Mouse (Mus musculus) adipose tissue, adult 10 weeks (tissue): ENCODE data around the gene Praf2. TPM values are rescaled to one million over a fixed set of nuclear protein-coding genes. Genes with fewer than 3 reads are reported as not detected.

Source experiments
- polyA plus RNA-seq: library from polyadenylated mRNA; stranded (reverse); fragments of 350-450 nt; fragmentation: Illumina TruSeq; extraction: RNeasy Lipid Tissue Mini Kit (QIAGEN cat#74804); gene quantifications from one replicate; pipeline ENCODE4 v1.2.3, GENCODE M21; 2014; ENCODE audit warnings: low read depth, low replicate concordance

Praf2 gene
- polyA plus RNA-seq, result 12.3 TPM

DNA sequence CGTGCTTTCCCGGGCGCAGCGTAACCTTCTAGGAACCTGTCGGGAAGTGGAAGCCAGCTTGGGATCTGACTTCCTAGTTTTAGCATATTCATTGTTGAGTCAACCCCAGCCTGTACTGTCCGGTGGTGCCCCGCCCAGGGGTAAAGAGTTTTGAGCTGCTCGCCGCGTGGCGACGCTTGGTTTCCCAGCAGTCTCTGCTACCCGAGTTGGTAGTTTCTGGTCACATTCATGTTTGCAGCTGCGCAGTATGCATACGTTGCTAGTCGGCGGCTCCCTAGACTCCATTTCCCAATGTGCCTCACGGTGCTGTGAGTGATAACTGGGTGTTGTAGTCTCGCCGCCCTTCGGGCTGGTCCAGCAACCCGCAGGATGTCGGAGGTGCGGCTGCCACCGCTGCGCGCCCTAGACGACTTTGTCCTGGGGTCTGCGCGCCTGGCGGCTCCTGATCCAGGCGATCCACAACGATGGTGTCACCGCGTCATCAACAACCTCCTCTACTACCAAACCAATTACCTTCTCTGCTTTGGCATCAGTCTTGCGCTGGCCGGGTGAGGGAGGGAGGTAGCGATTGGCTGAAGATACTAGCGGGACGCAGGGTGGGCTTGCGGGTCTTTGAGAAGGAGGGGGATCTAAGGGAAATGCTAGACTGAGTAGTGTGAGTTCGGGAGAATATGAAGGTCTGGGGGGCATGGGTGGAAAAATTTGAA, at the start of gene Praf2:
Praf2 (plus strand) TSS at position 225 of the 707 bp plus-strand sequence.

DNA sequence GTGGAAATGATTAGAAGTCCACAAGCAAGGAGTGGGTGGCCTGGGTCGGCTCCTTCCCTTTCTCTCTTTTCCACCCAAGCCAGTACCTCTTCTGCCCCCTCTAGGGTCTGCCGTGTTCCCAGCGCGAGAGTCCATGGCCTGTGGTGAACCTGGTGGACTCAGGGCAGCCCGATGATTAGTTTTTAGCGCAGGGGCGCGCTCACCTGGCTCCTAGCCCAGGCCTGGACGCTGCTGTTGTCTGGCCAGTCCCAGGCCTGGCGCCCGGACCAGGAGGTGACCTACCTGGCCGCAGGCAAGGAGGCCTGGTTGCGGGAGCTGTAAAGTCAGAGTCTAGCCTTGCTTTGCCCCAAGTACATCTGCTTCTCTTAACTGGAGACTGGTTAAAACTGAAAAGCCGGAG, 47.4 kb upstream of the Praf2 start, which contains the start of gene Magix:
Magix (minus strand) TSS at position 388 of the 400 bp plus-strand sequence.

DNA sequence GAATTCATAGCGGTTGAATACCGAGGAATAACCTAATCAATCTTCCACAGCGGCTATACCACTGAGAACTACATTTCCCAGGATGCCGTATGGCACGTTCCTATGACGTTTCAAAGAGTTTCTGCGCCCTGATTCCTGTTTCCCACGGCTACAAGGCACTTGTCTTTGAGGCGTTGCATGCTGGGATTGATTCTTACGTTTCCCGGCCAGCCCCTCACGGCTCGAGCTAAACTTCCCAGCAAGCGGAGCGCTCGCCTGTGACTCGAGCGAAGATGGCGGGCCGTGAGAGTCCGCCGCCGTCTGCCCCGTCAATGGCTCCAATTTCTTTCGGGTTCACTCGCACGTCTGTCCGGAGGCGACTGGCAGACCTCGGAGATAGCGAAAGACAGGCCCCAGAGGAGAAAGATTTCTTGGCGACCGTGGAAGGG, 31.3 kb upstream of the Praf2 start, which contains the start of gene Gpkow:
Gpkow (plus strand) TSS at position 178 of the 428 bp plus-strand sequence.

DNA sequence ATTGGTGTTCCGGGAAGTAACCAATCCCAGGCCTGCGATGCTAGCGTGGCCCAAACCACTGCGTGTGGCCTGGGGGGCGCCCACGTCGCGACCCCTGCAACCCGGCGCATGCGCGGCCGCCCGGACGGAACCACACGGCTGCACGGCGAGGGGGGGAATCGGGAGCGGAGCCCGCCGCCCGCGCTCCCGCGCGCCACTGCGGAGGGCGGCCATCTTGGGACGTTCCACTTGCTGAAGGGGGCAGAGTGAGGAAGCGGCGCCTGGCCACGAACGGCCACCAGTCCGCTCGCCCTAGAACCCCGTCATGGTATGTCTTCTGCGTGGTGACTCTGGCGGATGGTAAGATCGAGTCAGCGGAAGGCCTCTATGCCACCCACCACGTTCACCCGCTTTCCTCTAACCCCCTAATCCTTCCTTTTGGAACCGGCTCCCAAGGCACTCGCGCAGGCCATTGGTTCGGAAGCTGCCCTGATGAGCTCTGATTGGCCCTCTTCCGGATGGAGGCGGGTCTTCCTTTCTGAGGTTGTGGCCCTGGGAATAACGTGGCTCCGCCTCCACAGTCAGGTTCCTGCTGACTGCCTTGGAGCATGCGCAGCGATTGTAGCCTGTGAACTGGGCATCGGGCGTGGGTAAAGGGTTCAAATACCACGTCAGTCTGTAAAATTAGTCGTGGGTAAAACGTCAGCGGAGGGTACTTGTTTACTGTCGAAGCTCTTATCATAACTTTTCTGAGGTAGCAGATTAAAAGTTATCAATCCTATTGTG, 13.9 kb upstream of the Praf2 start, which contains the start of gene Wdr45:
Wdr45 (plus strand) TSS at position 199 of the 765 bp plus-strand sequence.

DNA sequence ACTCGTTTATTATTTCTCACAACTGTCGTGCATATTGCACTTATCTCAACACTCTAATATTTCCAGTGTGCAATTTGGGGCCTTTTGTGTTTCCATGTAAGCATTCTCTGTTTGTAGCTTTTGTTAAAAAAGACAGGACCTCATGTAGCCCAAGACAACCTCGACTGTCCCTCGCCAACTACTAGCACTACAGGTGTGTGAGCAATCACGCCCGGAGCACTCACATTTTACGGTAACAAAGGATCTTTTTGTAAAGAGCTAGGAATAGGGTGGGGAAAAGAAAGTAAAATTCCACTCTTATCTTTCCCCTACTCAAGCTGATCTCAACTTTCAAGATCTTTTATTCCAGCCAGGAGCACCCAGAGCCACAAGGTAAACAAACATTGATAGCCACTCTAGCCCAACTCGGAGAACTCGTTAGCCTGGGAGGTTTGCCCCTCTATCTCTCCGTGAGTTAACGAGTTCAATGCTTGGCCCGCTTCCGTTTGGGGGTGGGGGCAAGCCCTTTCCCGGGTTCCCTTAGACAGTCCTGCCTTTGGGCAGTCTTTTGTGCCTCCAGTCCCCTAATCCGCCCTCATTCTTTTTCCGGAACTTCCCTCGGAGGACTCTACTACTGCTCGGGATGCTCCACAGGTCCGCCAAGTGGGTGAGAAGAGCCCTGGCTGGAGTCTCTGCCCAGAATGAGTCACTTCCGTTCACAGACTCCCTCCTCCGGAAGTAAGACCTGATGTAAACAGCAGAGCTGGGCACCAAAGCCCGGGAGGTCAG, 6.5 kb upstream of the Praf2 start, which contains the start of gene Gm45208:
Gm45208 (plus strand) TSS at position 732 of the 768 bp plus-strand sequence.

DNA sequence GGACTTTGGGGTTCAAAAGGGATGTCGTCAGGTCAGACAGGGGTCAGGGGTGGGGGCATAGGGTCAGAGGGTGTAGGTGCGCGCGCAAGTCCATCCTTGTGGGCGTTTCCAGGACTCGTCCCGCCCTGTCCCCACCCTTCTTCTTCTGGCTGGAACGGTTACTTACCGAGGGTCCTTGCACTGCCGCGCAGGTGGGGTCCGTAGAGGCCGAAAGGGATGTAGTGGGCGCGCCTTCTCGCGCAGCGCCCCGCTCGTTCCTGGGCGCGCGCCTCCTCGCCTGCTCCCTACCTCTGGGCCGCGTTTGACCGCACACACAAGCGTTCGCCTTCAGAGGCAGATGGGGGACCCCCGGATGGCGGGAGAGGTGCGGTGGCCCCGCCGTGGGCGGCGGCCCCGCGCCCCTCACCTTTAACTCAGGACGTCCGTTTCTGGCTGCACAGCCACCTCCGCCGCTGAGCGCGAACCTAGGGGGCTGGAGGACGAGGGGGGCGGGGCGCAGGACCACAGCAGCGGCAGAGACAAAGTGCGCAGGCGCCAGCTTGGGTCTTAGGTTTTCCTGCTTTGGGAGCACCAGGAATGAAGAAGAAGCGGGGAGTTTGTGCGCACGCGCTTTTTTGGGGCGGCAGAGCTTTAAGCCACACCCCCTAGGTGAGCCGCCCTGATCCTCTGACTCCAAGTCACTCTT, 22.3 kb downstream of the Praf2 start, which contains the start of gene Ccdc120:
Ccdc120 (minus strand) TSS at position 474 of the 685 bp plus-strand sequence.

DNA sequence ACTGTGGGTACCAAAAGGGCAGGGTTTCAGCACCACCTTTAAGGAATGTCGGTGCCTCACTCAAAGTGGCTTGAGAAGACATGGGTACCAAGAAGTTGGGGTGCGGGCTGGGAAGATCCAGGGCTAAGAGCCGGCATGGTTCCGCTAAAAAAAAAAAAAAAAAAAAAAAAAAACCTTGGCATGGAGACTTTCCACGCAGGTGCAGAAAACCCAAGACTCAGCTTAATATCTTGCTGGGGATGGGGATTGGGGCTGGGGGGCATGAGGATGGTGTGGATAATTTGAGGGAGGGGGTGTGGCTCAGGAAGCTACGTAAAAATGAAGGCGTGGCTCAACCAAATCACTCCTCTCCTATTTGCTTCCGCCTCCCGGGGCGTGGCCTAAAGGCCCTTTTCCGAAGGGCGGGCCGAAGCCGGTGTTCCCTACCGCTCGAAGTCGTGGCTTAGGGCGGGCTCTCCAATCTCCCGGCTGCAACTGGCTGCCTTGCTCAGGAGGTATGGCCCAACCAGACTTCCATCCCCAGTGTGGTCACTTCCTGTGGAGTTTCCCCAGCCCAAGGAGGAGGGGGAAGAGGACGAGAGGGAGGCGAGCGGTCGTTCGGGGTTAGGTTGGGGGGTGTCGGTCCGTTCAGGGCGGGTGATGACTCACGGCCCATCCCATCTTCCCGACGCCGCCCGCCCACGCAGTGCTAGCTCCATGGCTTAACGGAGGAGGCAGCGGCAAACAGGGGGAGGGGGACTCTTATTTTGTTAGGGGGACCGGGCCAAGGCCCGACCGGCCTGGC, 34.1 kb downstream of the Praf2 start, which contains the start of gene Tfe3:
Tfe3 (plus strand) TSS at position 424 of the 784 bp plus-strand sequence.

Other genes starting within 250 kb of the Praf2 start
- 0.14 TPM for gene Foxp3, start 154.8 kb upstream of the Praf2 start, polyA plus RNA-seq
- 2.2 TPM for gene Ppp1r3f, start 154.2 kb upstream of the Praf2 start, polyA plus RNA-seq
- 11.3 TPM for gene Ccdc22, start 122.9 kb upstream of the Praf2 start, polyA plus RNA-seq
- gene Cacna1f, start 121.4 kb upstream of the Praf2 start, polyA plus RNA-seq, result not detected
- 4.7 TPM for gene Syp, start 90.0 kb upstream of the Praf2 start, polyA plus RNA-seq
- 19.2 TPM for gene Prickle3, start 71.2 kb upstream of the Praf2 start, polyA plus RNA-seq
- gene Plp2, start 57.0 kb upstream of the Praf2 start, polyA plus RNA-seq, result 262 TPM
- gene Magix, start 47.2 kb upstream of the Praf2 start, polyA plus RNA-seq, result 3.4 TPM
- 26.6 TPM for gene Gpkow, start 31.3 kb upstream of the Praf2 start, polyA plus RNA-seq
- 59.6 TPM for gene Wdr45, start 14.1 kb upstream of the Praf2 start, polyA plus RNA-seq
- not detected for gene Gm45208, start 6.2 kb upstream of the Praf2 start, polyA plus RNA-seq
- 18.1 TPM for gene Ccdc120, start 22.5 kb downstream of the Praf2 start, polyA plus RNA-seq
- 70.2 TPM for gene Tfe3, start 34.1 kb downstream of the Praf2 start, polyA plus RNA-seq
- gene Gripap1, start 61.3 kb downstream of the Praf2 start, polyA plus RNA-seq, result 44.2 TPM
- 6.5 TPM for gene Kcnd1, start 93.8 kb downstream of the Praf2 start, polyA plus RNA-seq
- 83.1 TPM for gene Otud5, start 112.9 kb downstream of the Praf2 start, polyA plus RNA-seq
- gene Pim2, start 149.8 kb downstream of the Praf2 start, polyA plus RNA-seq, result 12.6 TPM
- gene Slc35a2, start 155.6 kb downstream of the Praf2 start, polyA plus RNA-seq, result 32.2 TPM
- 57.6 TPM for gene Pqbp1, start 170.8 kb downstream of the Praf2 start, polyA plus RNA-seq
- 38.1 TPM for gene Timm17b, start 170.9 kb downstream of the Praf2 start, polyA plus RNA-seq
- not detected for gene Gm10491, start 179.4 kb downstream of the Praf2 start, polyA plus RNA-seq
- not detected for gene Gm10490, start 181.1 kb downstream of the Praf2 start, polyA plus RNA-seq
- 0.57 TPM for gene Pcsk1n, start 191.4 kb downstream of the Praf2 start, polyA plus RNA-seq
- not detected for gene Eras, start 200.2 kb downstream of the Praf2 start, polyA plus RNA-seq
- 121 TPM for gene Hdac6, start 219.4 kb downstream of the Praf2 start, polyA plus RNA-seq
- gene Gata1, start 249.6 kb downstream of the Praf2 start, polyA plus RNA-seq, result 0.26 TPM